Mouse (Mus musculus) forebrain, embryonic 16.5 days (tissue): ENCODE measurements around the gene Cd59b. TPM values are rescaled to one million over a fixed set of nuclear protein-coding genes. Genes with fewer than 3 reads are reported as not detected.

Experiments
- ATAC-seq: fragments of 200-750 bp; cut with Nextera tagmentation; 2 replicates; pipeline ENCODE4 v1.8.0; 2017; ENCODE audit warnings: mild to moderate bottlenecking, moderate library complexity
- H3K27ac ChIP-seq: fragments of 300-500 bp; sonication (generic); 2 replicates; pipeline ENCODE4 v1.5.1; 2014; ENCODE audit warnings: low read length, control low read depth
- H3K27me3 ChIP-seq: fragments of 300-500 bp; sonication (generic); replicated peaks from 2 replicates; pipeline ENCODE4 v1.6.1; 2014; ENCODE audit warnings: low read length; ENCODE audit not compliant: control insufficient read depth, insufficient read depth
- H3K36me3 ChIP-seq: fragments of 300-500 bp; sonication (generic); 2 replicates; pipeline ENCODE4 v1.6.1; 2014; ENCODE audit not compliant: control insufficient read depth, insufficient read depth
- H3K4me1 ChIP-seq: fragments of 300-500 bp; sonication (generic); replicated peaks from 2 replicates; pipeline ENCODE4 v1.6.1; 2014; ENCODE audit warnings: low read length; ENCODE audit not compliant: control insufficient read depth, insufficient read depth
- H3K4me2 ChIP-seq: fragments of 300-500 bp; sonication (generic); 2 replicates; pipeline ENCODE4 v1.6.1; 2014; ENCODE audit warnings: mild to moderate bottlenecking, low read length, control low read depth
- H3K4me3 ChIP-seq: fragments of 300-500 bp; sonication (generic); replicated peaks from 2 replicates; pipeline ENCODE4 v1.5.1; 2014; ENCODE audit warnings: mild to moderate bottlenecking, low read length, control low read depth
- H3K9ac ChIP-seq: fragments of 300-500 bp; sonication (generic); replicated peaks from 2 replicates; pipeline ENCODE4 v1.6.1; 2014; ENCODE audit warnings: low read depth, low read length, control low read depth
- H3K9me3 ChIP-seq: fragments of 300-500 bp; sonication (generic); 2 replicates; pipeline ENCODE4 v1.6.1; 2016; ENCODE audit warnings: low read length; ENCODE audit not compliant: control insufficient read depth
- WGBS: fragments of 180-500 bp; shearing (Covaris S2); extraction: QIAGEN DNeasy Blood & Tissue Kit; methylation state at CpG from one replicate; pipeline ENCODE4 v1.1.7; 2014; 5-methylcytosine and 5-hydroxymethylcytosine counted together
- polyA plus RNA-seq: library from polyadenylated mRNA; unstranded; fragments of >200 nt; fragmentation: Nextera tagmentation; extraction: Ambion mirVana; gene quantifications from 2 replicates; pipeline ENCODE4 v1.2.1, GENCODE M21; 2015

Cd59b gene
- polyA plus RNA-seq: 1.1 and 2.1 TPM in 2 replicates

- Histone ChIP-seq H3K9me3 (no peaks in the 10 kb centered on the region), H3K27me3 (no peaks in the 10 kb centered on the region), H3K27ac (no peak within 1 kb of the TSS), H3K4me1 (peaks cover 4% of the 10 kb centered on the region), H3K4me2 (peak within 1 kb of the TSS; percentile 58), H3K4me3 (peak within 1 kb of the TSS; percentile 43), H3K36me3 (no peaks in the 10 kb centered on the region), H3K9ac (peak within 1 kb of the TSS; percentile 24; the same call in 1 of the 2 replicates)
- WGBS: 3% methylated on average over 13 of the region's 13 CpGs
- ATAC-seq: peak; percentile 80
Measured at GRCm38 (mm10) chr2:104069704-104070185, at the start of gene Cd59b. TSS of gene Cd59b (plus strand) at chr2:104069849.

DNA sequence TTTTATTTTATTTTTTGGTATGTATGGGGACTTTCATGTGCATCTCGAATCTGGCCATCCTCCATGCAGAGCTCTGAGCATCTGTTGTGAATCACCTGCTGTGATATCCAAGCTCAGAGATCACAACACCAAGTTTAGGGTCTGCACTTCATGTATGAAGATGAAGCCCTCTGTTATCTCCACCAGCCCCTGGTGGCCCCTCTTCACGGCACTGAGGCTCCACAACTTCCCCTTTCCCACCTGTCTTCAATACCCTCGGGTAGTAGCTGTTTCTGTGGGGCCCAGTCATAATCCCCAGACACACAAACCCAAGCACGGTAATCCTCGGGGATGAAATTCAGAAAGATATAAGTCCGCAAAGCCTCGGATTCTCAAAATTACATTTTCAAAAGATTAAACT lies 46.6 kb upstream of the Cd59b start:
- ATAC-seq: no peak
- Histone ChIP-seq H3K4me3 (no peak overlapping the region), H3K27ac (no peak overlapping the region), H3K36me3 (no peaks in the 10 kb centered on the region), H3K9me3 (no peaks in the 10 kb centered on the region), H3K27me3 (no peaks in the 10 kb centered on the region), H3K4me2 (no peak overlapping the region), H3K4me1 (peaks cover 4% of the 10 kb centered on the region), H3K9ac (no peak overlapping the region)
- 88% methylated on average over 7 of the region's 7 CpGs for WGBS

DNA sequence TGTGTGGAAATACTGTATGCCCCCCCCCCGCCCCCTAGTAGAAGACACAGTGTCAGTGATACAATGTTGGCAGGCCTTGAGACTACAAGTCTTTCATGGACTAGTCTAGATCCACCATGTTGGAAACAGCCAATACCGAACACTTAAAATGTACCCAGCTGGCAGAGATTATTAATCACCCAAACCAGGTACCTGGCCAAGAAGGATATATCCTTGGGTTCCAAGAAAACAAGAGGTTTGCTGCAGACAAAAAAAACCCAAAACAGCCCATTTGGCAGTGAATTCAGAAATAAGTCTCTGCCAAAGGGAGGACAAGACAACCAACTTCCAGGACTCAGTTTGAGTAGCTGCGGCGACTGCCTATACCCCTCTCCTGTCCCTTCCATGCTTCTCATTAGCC lies 45.0 kb upstream of the Cd59b start:
- ATAC-seq: no peak
- WGBS: 85% methylated on average over 4 of the region's 4 CpGs

DNA sequence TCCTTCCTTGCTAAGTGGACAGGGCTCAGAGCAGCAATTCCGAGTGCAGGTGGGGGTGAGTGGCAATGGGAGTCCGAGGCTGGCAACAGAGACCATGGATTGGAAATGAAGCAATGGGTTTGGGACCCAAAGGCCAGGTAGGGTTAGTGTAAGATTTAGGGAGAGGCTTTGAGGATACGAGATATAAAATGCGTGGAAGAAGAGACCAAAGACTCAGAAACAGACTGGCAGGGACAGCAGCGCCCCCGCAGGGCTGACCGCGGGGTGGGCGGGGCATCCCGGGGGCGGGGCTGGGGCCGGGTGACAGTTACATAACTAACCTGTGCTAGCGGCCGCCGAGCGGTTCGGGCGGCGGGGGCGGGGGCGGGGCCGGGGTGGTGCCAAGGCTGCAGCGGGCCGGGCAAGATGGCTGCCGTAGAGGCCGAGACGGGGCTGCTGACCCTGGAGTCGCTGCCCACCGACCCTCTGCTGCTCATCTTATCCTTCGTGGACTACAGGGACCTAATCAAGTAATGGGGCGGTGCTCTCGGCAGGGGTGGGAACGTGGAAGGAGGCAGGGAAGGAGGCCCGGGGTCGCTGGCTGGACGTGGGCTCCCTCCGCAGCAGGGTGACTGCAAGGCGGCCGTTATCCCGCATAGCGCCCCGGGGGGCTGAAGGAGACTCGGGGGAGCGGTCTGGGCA lies 42.1 kb upstream of the Cd59b start, which contains the start of gene Fbxo3:
Gene Fbxo3 (plus strand): TSS at position 264 of the 681 bp plus-strand sequence.
- ATAC-seq: peak; percentile 95
- H3K9ac ChIP-seq: peak within 1 kb of the TSS; percentile 98
- no peaks in the 10 kb centered on the region for H3K27me3 ChIP-seq
- H3K4me2 ChIP-seq: peak within 1 kb of the TSS; percentile 62
- peaks cover 20% of the 10 kb centered on the region for H3K4me1 ChIP-seq
- under 1% methylated on average over 41 of the region's 44 CpGs for WGBS
- no peak within 1 kb of the TSS; the same call in 1 of the 2 replicates for H3K27ac ChIP-seq
- peak within 1 kb of the TSS; percentile 95 for H3K4me3 ChIP-seq
- no peaks in the 10 kb centered on the region for H3K36me3 ChIP-seq
- H3K9me3 ChIP-seq: no peaks in the 10 kb centered on the region

More for the DNA sequence above, 45.0 kb upstream of the Cd59b start:
- H3K4me2 ChIP-seq: no peak overlapping the region
- no peaks in the 10 kb centered on the region for H3K9me3 ChIP-seq
- no peaks in the 10 kb centered on the region for H3K27me3 ChIP-seq
- H3K36me3 ChIP-seq: no peaks in the 10 kb centered on the region
- H3K9ac ChIP-seq: no peak overlapping the region
- H3K27ac ChIP-seq: no peak overlapping the region
- peaks cover 17% of the 10 kb centered on the region for H3K4me1 ChIP-seq
- H3K4me3 ChIP-seq: no peak overlapping the region

GRCm38 (mm10) chr2:104028139-104028723 lies 41.4 kb upstream of the Cd59b start, which contains the start of gene 4931422A03Rik:
TSS of gene 4931422A03Rik (minus strand) at chr2:104028361.
- ATAC-seq: peak; percentile 78
- Histone ChIP-seq H3K27ac (no peak within 1 kb of the TSS; the same call in 1 of the 2 replicates), H3K9me3 (no peaks in the 10 kb centered on the region), H3K4me2 (peak within 1 kb of the TSS; percentile 62), H3K4me1 (peaks cover 20% of the 10 kb centered on the region), H3K36me3 (no peaks in the 10 kb centered on the region), H3K9ac (peak within 1 kb of the TSS; percentile 98), H3K27me3 (no peaks in the 10 kb centered on the region), H3K4me3 (peak within 1 kb of the TSS; percentile 95)
- 2% methylated on average over 29 of the region's 32 CpGs for WGBS

GRCm38 (mm10) chr2:104029074-104029473 lies 40.6 kb upstream of the Cd59b start:
- Histone ChIP-seq H3K27me3 (no peaks in the 10 kb centered on the region), H3K4me3 (no peak overlapping the region; the same call in 1 of the 2 replicates), H3K9me3 (no peaks in the 10 kb centered on the region), H3K4me1 (peaks cover 20% of the 10 kb centered on the region), H3K36me3 (0 out of 2 replicates have a peak, but pooled peaks cover 3% of the 10 kb centered on the region), H3K9ac (no peak overlapping the region), H3K4me2 (peak overlapping the region; percentile 62), H3K27ac (no peak overlapping the region)
- ATAC-seq: no peak
- 80% methylated on average over 2 of the region's 2 CpGs for WGBS

GRCm38 (mm10) chr2:104030381-104030780 lies 39.3 kb upstream of the Cd59b start:
- Histone ChIP-seq H3K27ac (no peak overlapping the region), H3K4me3 (no peak overlapping the region), H3K36me3 (peaks cover 5% of the 10 kb centered on the region; the same call in 1 of the 2 replicates), H3K4me1 (peaks cover 20% of the 10 kb centered on the region), H3K9me3 (no peaks in the 10 kb centered on the region), H3K9ac (no peak overlapping the region), H3K4me2 (no peak overlapping the region), H3K27me3 (no peaks in the 10 kb centered on the region)
- 89% methylated on average over 3 of the region's 3 CpGs for WGBS
- ATAC-seq: no peak

DNA sequence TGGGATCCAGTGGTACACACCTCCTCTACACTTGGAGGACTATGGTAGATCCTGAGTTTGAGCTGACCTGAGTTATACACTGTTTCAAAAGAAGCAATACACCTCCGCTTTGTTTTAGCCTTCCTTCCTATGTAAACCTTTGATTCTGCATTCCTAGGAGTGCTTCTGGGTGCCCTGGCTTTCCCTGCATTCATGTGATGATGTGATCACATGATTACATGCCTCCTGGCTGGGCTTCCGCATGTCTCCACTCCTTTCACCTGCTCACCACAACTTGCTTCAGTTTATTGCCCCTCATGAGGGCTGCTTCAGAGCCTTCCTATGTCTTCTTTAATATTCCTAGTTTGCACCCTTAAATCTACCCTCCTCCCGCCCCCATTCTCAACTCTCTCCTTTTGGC lies 37.6 kb upstream of the Cd59b start:
- Histone ChIP-seq H3K9me3 (no peaks in the 10 kb centered on the region), H3K4me3 (no peak overlapping the region), H3K27ac (no peak overlapping the region), H3K36me3 (peaks cover 5% of the 10 kb centered on the region; the same call in 1 of the 2 replicates), H3K4me2 (no peak overlapping the region), H3K27me3 (no peaks in the 10 kb centered on the region), H3K4me1 (peaks cover 20% of the 10 kb centered on the region), H3K9ac (no peak overlapping the region)
- ATAC-seq: no peak
- WGBS: 88% methylated on average over 3 of the region's 3 CpGs

- Histone ChIP-seq H3K4me3 (no peak overlapping the region), H3K36me3 (peaks cover 7% of the 10 kb centered on the region; the same call in 1 of the 2 replicates), H3K4me2 (no peak overlapping the region), H3K27me3 (no peaks in the 10 kb centered on the region), H3K9me3 (no peaks in the 10 kb centered on the region), H3K27ac (no peak overlapping the region), H3K4me1 (peaks cover under 1% of the 10 kb centered on the region; the same call in 1 of the 2 replicates), H3K9ac (no peak overlapping the region)
- peak; percentile 40 for ATAC-seq
- WGBS: 33% methylated on average over 3 of the region's 3 CpGs
Measured at GRCm38 (mm10) chr2:104034832-104035472, 34.7 kb upstream of the Cd59b start.
